Mouse (Mus musculus) heart, embryonic 14.5 days (tissue): ENCODE measurements around the gene Haus3. TPM values are rescaled to one million over a fixed set of nuclear protein-coding genes. Genes with fewer than 3 reads are reported as not detected.

Experiments
- ATAC-seq: fragments of 200-750 bp; cut with Nextera tagmentation; 2 replicates; pipeline ENCODE4 v1.8.0; 2017; ENCODE audit warnings: low read depth, moderate TSS enrichment; ENCODE audit not compliant: insufficient number of reproducible peaks, insufficient read depth, low FRiP score
- H3K27ac ChIP-seq, 2 experiments: fragments of 200-500 bp in 1 of 2; fragments of 300-500 bp in 1 of 2; sonication (generic) in 1 of 2; replicated peaks in 1 of 2; 2 replicates each; pipeline ENCODE4 v1.5.1; 2012 to 2014; ENCODE audit warnings: low read depth in 2 of 2, low read length in 2 of 2, control low read depth in 1 of 2, mild to moderate bottlenecking in 1 of 2, mixed read lengths in 1 of 2; ENCODE audit not compliant: control insufficient read depth in 1 of 2, insufficient read depth in 1 of 2
- H3K27me3 ChIP-seq: fragments of 300-500 bp; sonication (generic); 2 replicates; pipeline ENCODE4 v1.6.1; 2014; ENCODE audit warnings: mild to moderate bottlenecking, low read length, control low read depth; ENCODE audit not compliant: control insufficient read depth, insufficient read depth
- H3K36me3 ChIP-seq: fragments of 300-500 bp; sonication (generic); 2 replicates; pipeline ENCODE4 v1.6.1; 2014; ENCODE audit warnings: mild to moderate bottlenecking, control low read depth, low read length, mixed read lengths; ENCODE audit not compliant: control insufficient read depth, insufficient read depth
- H3K4me1 ChIP-seq, 2 experiments: fragments of 200-500 bp in 1 of 2; fragments of 300-500 bp in 1 of 2; sonication (generic) in 1 of 2; 2 replicates each; pipeline ENCODE4 v1.6.1; 2012 to 2014; ENCODE audit warnings: low read length in 2 of 2, control low read depth in 1 of 2, mixed read lengths in 1 of 2; ENCODE audit not compliant: control insufficient read depth in 2 of 2, insufficient read depth in 2 of 2
- H3K4me2 ChIP-seq: fragments of 300-500 bp; sonication (generic); 2 replicates; pipeline ENCODE4 v1.6.1; 2014; ENCODE audit warnings: mild to moderate bottlenecking, low read length
- H3K4me3 ChIP-seq, 2 experiments: fragments of 200-500 bp in 1 of 2; fragments of 300-500 bp in 1 of 2; sonication (generic) in 1 of 2; 2 replicates each; pipeline ENCODE4 v1.5.1; 2012 to 2014; ENCODE audit warnings: low read length in 2 of 2, mild to moderate bottlenecking in 2 of 2, control low read depth in 1 of 2, low read depth in 1 of 2, moderate library complexity in 1 of 2; ENCODE audit not compliant: control insufficient read depth in 1 of 2, insufficient read depth in 1 of 2
- H3K9ac ChIP-seq: fragments of 300-500 bp; sonication (generic); 2 replicates; pipeline ENCODE4 v1.6.1; 2014; ENCODE audit warnings: mild to moderate bottlenecking, low read length
- H3K9me3 ChIP-seq: fragments of 300-500 bp; sonication (generic); 2 replicates; pipeline ENCODE4 v1.6.1; 2016; ENCODE audit warnings: low read length, control low read depth; ENCODE audit not compliant: control insufficient read depth
- WGBS: fragments of 180-500 bp; shearing (Covaris S2); extraction: QIAGEN DNeasy Blood & Tissue Kit; methylation state at CpG from one replicate; pipeline ENCODE4 v1.1.7; 2014; 5-methylcytosine and 5-hydroxymethylcytosine counted together
- polyA plus RNA-seq: library from polyadenylated mRNA; unstranded; fragments of >200 nt; fragmentation: Nextera tagmentation; extraction: Ambion mirVana; gene quantifications from 2 replicates; pipeline ENCODE4 v1.2.1, GENCODE M21; 2014

Gene Haus3
- 18.4 and 20.0 TPM in 2 replicates for polyA plus RNA-seq

DNA sequence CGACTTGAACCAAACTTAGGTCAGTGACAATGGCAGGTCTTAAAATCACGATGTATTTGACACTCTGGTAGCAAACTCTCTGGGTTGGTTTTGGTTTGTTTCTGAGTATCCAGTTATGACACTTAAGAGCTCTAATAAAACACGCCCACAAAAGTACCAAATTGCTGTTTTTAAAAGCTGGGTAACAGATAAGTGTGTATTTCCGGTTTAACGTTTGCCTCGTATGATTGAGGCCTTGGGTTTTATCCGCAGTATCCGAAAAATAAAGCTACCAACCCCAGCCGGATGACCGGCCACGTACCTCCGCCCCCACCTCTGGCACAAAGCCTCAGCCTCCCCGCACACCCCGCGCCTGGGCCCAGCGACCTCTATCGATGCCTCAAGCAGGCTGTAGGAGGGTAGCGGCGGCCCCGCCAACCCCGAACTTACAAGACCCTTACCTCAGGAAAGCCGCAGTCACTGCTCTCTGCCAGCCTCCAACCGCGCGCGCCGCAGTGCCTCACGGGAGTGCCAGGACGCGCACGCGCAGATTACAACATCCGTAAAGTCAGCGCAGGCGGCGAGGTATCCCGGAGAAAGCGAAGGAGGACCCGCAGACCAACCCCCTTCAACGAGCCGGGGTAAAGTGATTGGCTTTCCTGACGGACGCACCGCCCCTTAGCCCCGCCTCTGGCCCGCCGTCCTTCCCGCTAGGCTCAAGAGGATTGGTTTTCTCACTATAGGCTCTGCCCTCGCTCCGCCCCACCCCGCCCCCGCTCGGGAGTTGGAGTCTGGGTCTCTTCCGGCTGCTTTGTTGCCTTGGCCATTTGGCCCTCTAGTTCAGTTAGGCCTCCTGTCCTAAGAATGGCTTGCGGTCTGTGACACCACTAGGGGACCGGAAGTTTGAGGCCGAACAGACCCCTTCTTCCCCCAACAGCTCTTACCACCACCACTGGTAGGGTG is at the start of gene Haus3, which contains the start of gene Poln:
Gene Haus3 (minus strand): TSS at position 578 of the 942 bp plus-strand sequence.
Gene Poln (minus strand): TSS at position 499 of the 942 bp plus-strand sequence.
- Histone ChIP-seq H3K9ac (peak within 1 kb of the TSS; percentile 92), H3K27me3 (no peaks in the 10 kb centered on the region), H3K36me3 (peaks cover 24% of the 10 kb centered on the region), H3K4me3 (peak within 1 kb of the TSS; percentile 78 to 83), H3K4me2 (peak within 1 kb of the TSS; percentile 83), H3K27ac (peak within 1 kb of the TSS; percentile 85 to 86), H3K9me3 (no peaks in the 10 kb centered on the region), H3K4me1 (peaks cover 0 to 12% of the 10 kb centered on the region in 2 experiments; a peak in 3 of 4 replicates)
- ATAC-seq = peak; percentile 98
- WGBS = 1% methylated on average over 57 of the region's 57 CpGs

DNA sequence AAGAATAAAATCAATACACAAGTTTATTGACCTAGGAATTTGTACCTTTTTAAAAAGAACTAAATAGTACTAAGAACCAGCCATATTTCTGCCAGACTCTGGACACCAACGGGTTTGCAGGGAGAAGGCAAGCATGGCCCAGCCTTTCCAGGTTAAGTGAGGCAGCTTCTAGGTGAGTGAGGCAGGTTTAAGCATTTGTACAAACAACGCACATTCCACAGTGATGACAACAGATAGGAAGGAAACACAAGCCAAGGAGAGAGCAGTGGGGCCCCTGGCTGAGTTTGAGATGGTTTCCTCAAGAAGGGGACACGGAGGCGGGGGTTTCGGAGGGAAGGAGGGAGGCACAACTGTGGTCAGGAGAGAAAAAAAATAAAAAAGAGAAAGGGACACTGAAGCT is 49.3 kb upstream of the Haus3 start:
- peaks cover 22% of the 10 kb centered on the region for H3K27me3 ChIP-seq
- H3K4me2 ChIP-seq = no peak overlapping the region
- H3K4me3 ChIP-seq = no peak overlapping the region
- no peaks in the 10 kb centered on the region for H3K9me3 ChIP-seq
- peaks cover 20 to 35% of the 10 kb centered on the region in 2 experiments for H3K4me1 ChIP-seq
- 66% methylated on average over 5 of the region's 5 CpGs for WGBS
- no peak overlapping the region for H3K27ac ChIP-seq
- no peak overlapping the region; the same call in 1 of the 2 replicates for H3K9ac ChIP-seq
- no peak for ATAC-seq
- H3K36me3 ChIP-seq = no peaks in the 10 kb centered on the region

DNA sequence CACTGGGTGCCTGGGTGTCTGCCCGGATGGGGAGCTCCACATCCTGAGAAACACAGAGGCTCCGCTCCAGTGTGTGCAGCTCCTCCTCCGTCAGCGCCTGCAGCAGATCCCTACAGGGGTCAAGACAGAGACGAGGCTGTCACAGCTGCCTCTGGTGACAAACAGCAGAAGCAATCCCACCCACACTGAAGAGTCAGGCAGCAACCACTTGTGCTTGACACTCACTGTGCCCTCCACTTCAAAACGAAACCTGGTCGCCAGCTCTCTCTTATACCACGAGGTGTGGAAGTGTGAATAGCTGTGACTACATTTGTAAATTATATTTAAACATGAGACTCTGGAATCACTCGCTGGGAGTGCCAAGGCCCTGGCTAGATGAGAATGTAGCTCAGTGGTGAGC is 48.4 kb upstream of the Haus3 start:
- H3K27ac ChIP-seq = peak overlapping the region; percentile 50 to 51; a peak in 3 of 4 replicates
- no peaks in the 10 kb centered on the region for H3K36me3 ChIP-seq
- 9% methylated on average over 9 of the region's 9 CpGs for WGBS
- peaks cover 23 to 40% of the 10 kb centered on the region in 2 experiments for H3K4me1 ChIP-seq
- H3K9me3 ChIP-seq = no peaks in the 10 kb centered on the region
- no peak overlapping the region for H3K9ac ChIP-seq
- peaks cover 17% of the 10 kb centered on the region; the same call in 1 of the 2 replicates for H3K27me3 ChIP-seq
- ATAC-seq = peak; percentile 81
- no peak overlapping the region for H3K4me3 ChIP-seq
- H3K4me2 ChIP-seq = peak overlapping the region; percentile 40

DNA sequence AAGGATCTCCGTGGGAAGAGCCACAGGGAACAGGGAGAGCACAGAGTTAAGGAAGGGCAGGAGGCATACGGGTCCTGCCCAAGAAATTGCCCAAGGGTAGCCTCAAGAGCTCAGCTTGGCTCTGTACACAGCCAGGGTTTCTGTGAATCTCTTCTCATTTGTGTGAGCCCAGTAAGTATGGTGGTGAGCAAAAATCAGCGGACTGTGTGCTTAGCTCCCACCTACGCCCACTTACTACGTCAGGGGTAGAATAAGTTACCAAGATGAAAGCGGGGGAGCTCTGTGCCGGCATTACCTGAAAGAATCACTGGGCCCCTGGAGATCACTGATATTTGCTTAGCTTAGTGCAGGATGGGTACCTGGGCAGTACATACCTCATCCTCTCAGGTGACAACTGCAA is 46.7 kb upstream of the Haus3 start:
- no peak for ATAC-seq
- Histone ChIP-seq H3K27ac (no peak overlapping the region), H3K4me2 (no peak overlapping the region), H3K27me3 (peaks cover 24% of the 10 kb centered on the region), H3K4me1 (peaks cover 23 to 40% of the 10 kb centered on the region in 2 experiments), H3K36me3 (no peaks in the 10 kb centered on the region), H3K9ac (no peak overlapping the region), H3K4me3 (no peak overlapping the region), H3K9me3 (no peaks in the 10 kb centered on the region)
- 90% methylated on average over 7 of the region's 7 CpGs for WGBS

DNA sequence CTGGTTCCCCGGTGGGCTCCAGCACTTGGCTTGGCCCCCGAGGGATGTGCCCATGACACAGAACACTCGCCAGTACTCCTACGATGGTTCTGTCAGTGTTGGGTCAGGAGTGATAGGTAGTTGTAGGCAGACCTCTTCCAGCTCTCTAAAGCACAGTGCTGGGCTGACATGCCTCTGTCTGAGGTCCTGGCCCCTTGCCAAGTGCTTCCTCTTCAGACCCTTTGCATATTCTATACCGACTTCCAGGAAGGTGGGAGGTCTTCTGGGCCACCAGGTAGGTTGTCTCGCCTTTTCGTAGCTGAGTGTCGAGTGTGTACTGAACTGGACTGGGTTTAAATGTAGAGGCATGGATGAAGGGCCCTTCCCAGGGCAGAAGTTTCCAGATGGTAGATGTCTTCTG is 44.3 kb upstream of the Haus3 start:
- 43% methylated on average over 8 of the region's 8 CpGs for WGBS
- H3K9ac ChIP-seq = no peak overlapping the region
- 0 out of 2 replicates have a peak overlapping the region, but pooled peaks have one; percentile 25 for H3K4me2 ChIP-seq
- no peaks in the 10 kb centered on the region for H3K9me3 ChIP-seq
- ATAC-seq = no peak
- peaks cover 24% of the 10 kb centered on the region for H3K27me3 ChIP-seq
- peaks cover 20 to 34% of the 10 kb centered on the region in 2 experiments for H3K4me1 ChIP-seq
- H3K36me3 ChIP-seq = no peaks in the 10 kb centered on the region
- H3K4me3 ChIP-seq = no peak overlapping the region
- H3K27ac ChIP-seq = no peak overlapping the region

DNA sequence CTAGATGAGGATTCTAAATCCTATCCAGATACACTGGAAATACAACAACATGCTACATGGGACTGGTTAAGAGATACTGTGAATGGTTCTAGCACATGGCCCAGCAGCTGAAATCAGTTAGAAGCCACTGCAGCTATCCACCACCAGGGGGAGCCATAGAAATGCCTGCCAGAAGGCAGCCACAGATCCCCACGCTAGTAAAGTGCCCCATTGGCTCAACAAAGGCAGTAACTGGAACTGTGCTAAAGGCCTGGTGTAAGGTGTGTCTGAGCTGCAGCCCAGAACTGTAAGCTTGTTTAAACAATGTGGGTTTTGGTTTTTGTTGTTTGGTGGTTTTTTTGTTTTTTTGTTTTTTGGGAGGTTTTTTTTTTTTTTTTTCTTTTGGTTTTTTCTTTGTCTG is 41.0 kb upstream of the Haus3 start:
- H3K36me3 ChIP-seq = no peaks in the 10 kb centered on the region
- H3K27ac ChIP-seq = no peak overlapping the region
- ATAC-seq = no peak
- H3K9ac ChIP-seq = no peak overlapping the region
- no peaks in the 10 kb centered on the region for H3K9me3 ChIP-seq
- no peak overlapping the region for H3K4me2 ChIP-seq
- no peak overlapping the region for H3K4me3 ChIP-seq
- peaks cover 9 to 26% of the 10 kb centered on the region in 2 experiments for H3K4me1 ChIP-seq
- peaks cover 13% of the 10 kb centered on the region for H3K27me3 ChIP-seq
- 7% methylated on average over 1 of the region's 1 CpGs for WGBS

DNA sequence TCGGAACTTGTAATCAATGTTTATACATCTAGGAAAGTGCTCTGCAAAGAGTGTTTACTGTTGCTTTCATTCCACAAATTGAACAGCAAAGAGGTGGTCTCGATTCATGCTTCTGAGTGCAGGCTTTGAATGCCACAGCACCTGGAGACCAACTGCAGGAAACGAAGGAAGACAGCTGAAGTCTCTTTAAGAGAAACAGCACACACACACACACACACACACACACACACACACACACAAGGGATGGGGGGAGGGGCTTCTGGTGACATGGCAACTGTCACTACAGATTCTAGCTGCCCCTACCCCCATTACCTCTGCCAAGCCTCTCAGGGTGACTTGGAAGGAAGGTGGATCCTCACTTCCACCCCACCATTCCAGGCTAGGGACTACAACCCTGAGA is 38.2 kb upstream of the Haus3 start:
- WGBS = 64% methylated on average over 3 of the region's 3 CpGs
- no peak overlapping the region for H3K4me2 ChIP-seq
- H3K4me1 ChIP-seq = peaks cover 2 to 11% of the 10 kb centered on the region in 2 experiments; a peak in 2 of 4 replicates
- ATAC-seq = no peak
- no peaks in the 10 kb centered on the region for H3K9me3 ChIP-seq
- H3K27ac ChIP-seq = no peak overlapping the region
- no peak overlapping the region for H3K4me3 ChIP-seq
- no peaks in the 10 kb centered on the region for H3K36me3 ChIP-seq
- H3K27me3 ChIP-seq = peaks cover 6% of the 10 kb centered on the region; the same call in 1 of the 2 replicates
- H3K9ac ChIP-seq = no peak overlapping the region
